Mouse (Mus musculus) CH12.LX (cell line): ENCODE measurements around the gene Slc7a11.
A peak's percentile ranks its signal among the peaks of the same experiment; 100 is the strongest.

Experiments
- CHD2 ChIP-seq: IDR thresholded peaks from 2 replicates; pipeline ENCODE4 v1.6.1; 2011; ENCODE audit warnings: low read length, improper control_type of control experiment
- CTCF ChIP-seq, 2 experiments: IDR thresholded peaks in 1 of 2; conservative IDR thresholded peaks in 1 of 2; 2 replicates each; pipeline ENCODE4 v1.5.1; 2011 to 2012; ENCODE audit warnings: low read depth in 2 of 2, low read length in 2 of 2, improper control_type of control experiment in 1 of 2, inconsistent platforms in 1 of 2, mild to moderate bottlenecking in 1 of 2, moderate library complexity in 1 of 2
- GABPA ChIP-seq: IDR thresholded peaks from 2 replicates; pipeline ENCODE4 v1.6.1; 2012; ENCODE audit warnings: low read depth, low read length, improper control_type of control experiment, inconsistent platforms; ENCODE audit not compliant: insufficient replicate concordance
- JUND ChIP-seq: conservative IDR thresholded peaks from 2 replicates; pipeline ENCODE4 v1.6.1; 2011; ENCODE audit warnings: low read depth, low read length, improper control_type of control experiment
- MXI1 ChIP-seq: IDR thresholded peaks from 2 replicates; pipeline ENCODE4 v1.6.1; 2011; ENCODE audit warnings: mild to moderate bottlenecking, low read depth, low read length, improper control_type of control experiment
- PAX5 ChIP-seq: IDR thresholded peaks from 2 replicates; pipeline ENCODE4 v1.6.1; 2012; ENCODE audit warnings: low read length, inconsistent platforms, mixed read lengths
- POLR2A ChIP-seq: IDR thresholded peaks from 2 replicates; pipeline ENCODE4 v1.6.1; 2011; ENCODE audit warnings: low read depth, mild to moderate bottlenecking, improper control_type of control experiment, low read length
- POLR2AphosphoS2 ChIP-seq: IDR thresholded peaks from 2 replicates; pipeline ENCODE4 v1.6.1; 2011; ENCODE audit warnings: low read depth, low read length, improper control_type of control experiment
- RAD21 ChIP-seq: IDR thresholded peaks from 2 replicates; pipeline ENCODE4 v1.6.1; 2011; ENCODE audit warnings: low read depth, mild to moderate bottlenecking, low read length, improper control_type of control experiment, moderate library complexity

GRCm38 (mm10) chr3:50121001-50121400, 322.4 kb downstream of the Slc7a11 start:
- TF ChIP-seq JUND (no peak), GABPA (no peak), CTCF (conservative IDR thresholded peaks at IDR 0.05 in 1 of 2, IDR thresholded peaks at IDR 0.05 in 1 of 2; ENCODE audit: low read depth in 2 of 2, low read length in 2 of 2) (peak in 1 of 2 experiments; percentile 6; a peak in 1 of 4 replicates), RAD21 (peak; percentile 1), CHD2 (no peak), MXI1 (no peak), POLR2A (no peak), PAX5 (no peak), POLR2AphosphoS2 (no peak)
